Mouse (Mus musculus): Measurements from ENCODE around the gene Ldhc. TPM values are rescaled to one million over a fixed set of nuclear protein-coding genes. Genes with fewer than 3 reads are reported as not detected.

Gene Ldhc
- polyA plus RNA-seq, 1 experiment from 2014 or later, result not detected

- peak; percentile 57 for ATAC-seq (ENCODE audit: insufficient number of reproducible peaks, insufficient read depth, low FRiP score, low read depth)
- Histone ChIP-seq H3K36me3 (ENCODE audit: control insufficient read depth, insufficient read depth, low read length) (peaks cover 32% of the 10 kb centered on the region), H3K9me3 (ENCODE audit: control insufficient read depth, low read depth, low read length) (no peaks in the 10 kb centered on the region), H3K27me3 (ENCODE audit: control insufficient read depth, insufficient read depth, low read length) (no peaks in the 10 kb centered on the region), H3K4me3 (ENCODE audit: low read depth, low read length) (peak overlapping the region; percentile 84), H3K4me2 (replicated peaks; ENCODE audit: low read depth, low read length) (peak overlapping the region; percentile 74), H3K27ac (ENCODE audit: low read length) (peak overlapping the region; percentile 92; the same call in 1 of the 2 replicates), H3K9ac (replicated peaks; ENCODE audit: low read depth, low read length) (peak overlapping the region; percentile 84), H3K4me1 (ENCODE audit: control insufficient read depth, insufficient read depth, low read length) (peaks cover 16% of the 10 kb centered on the region)
- WGBS, result 2% methylated on average over 28 of the region's 28 CpGs
These were observed 14.3 kb upstream of the Ldhc start for GRCm38 (mm10) chr7:46846486-46847244.

GRCm38 (mm10) chr7:46849287-46849686, 11.7 kb upstream of the Ldhc start:
- Histone ChIP-seq H3K27ac (ENCODE audit: low read length) (no peak overlapping the region), H3K4me2 (replicated peaks; ENCODE audit: low read depth, low read length) (no peak overlapping the region), H3K4me1 (ENCODE audit: control insufficient read depth, insufficient read depth, low read length) (peaks cover 16% of the 10 kb centered on the region), H3K27me3 (ENCODE audit: control insufficient read depth, insufficient read depth, low read length) (no peaks in the 10 kb centered on the region), H3K4me3 (ENCODE audit: low read depth, low read length) (no peak overlapping the region), H3K36me3 (ENCODE audit: control insufficient read depth, insufficient read depth, low read length) (peaks cover 58% of the 10 kb centered on the region), H3K9ac (replicated peaks; ENCODE audit: low read depth, low read length) (no peak overlapping the region), H3K9me3 (ENCODE audit: control insufficient read depth, low read depth, low read length) (no peaks in the 10 kb centered on the region)
- WGBS, result 90% methylated on average over 5 of the region's 5 CpGs
- ATAC-seq (ENCODE audit: insufficient number of reproducible peaks, insufficient read depth, low FRiP score, low read depth), result no peak

- WGBS, result 84% methylated on average over 7 of the region's 7 CpGs
- H3K36me3 ChIP-seq (ENCODE audit: control insufficient read depth, insufficient read depth, low read length), result peaks cover 67% of the 10 kb centered on the region
- no peaks in the 10 kb centered on the region for H3K27me3 ChIP-seq (ENCODE audit: control insufficient read depth, insufficient read depth, low read length)
- no peak overlapping the region for H3K9ac ChIP-seq (replicated peaks; ENCODE audit: low read depth, low read length)
- peaks cover 7% of the 10 kb centered on the region; the same call in 1 of the 2 replicates for H3K4me1 ChIP-seq (ENCODE audit: control insufficient read depth, insufficient read depth, low read length)
- H3K4me3 ChIP-seq (ENCODE audit: low read depth, low read length), result no peak overlapping the region
- no peak overlapping the region for H3K27ac ChIP-seq (ENCODE audit: low read length)
- H3K9me3 ChIP-seq (ENCODE audit: control insufficient read depth, low read depth, low read length), result no peaks in the 10 kb centered on the region
- H3K4me2 ChIP-seq (replicated peaks; ENCODE audit: low read depth, low read length), result no peak overlapping the region
- no peak for ATAC-seq (ENCODE audit: insufficient number of reproducible peaks, insufficient read depth, low FRiP score, low read depth)
These were observed 10.0 kb upstream of the Ldhc start for GRCm38 (mm10) chr7:46851026-46851425.

- Histone ChIP-seq H3K36me3 (ENCODE audit: control insufficient read depth, insufficient read depth, low read length) (peaks cover 67% of the 10 kb centered on the region), H3K9ac (replicated peaks; ENCODE audit: low read depth, low read length) (no peak overlapping the region), H3K4me2 (replicated peaks; ENCODE audit: low read depth, low read length) (no peak overlapping the region), H3K27me3 (ENCODE audit: control insufficient read depth, insufficient read depth, low read length) (no peaks in the 10 kb centered on the region), H3K4me1 (ENCODE audit: control insufficient read depth, insufficient read depth, low read length) (no peaks in the 10 kb centered on the region), H3K27ac (ENCODE audit: low read length) (no peak overlapping the region), H3K4me3 (ENCODE audit: low read depth, low read length) (no peak overlapping the region), H3K9me3 (ENCODE audit: control insufficient read depth, low read depth, low read length) (no peaks in the 10 kb centered on the region)
- WGBS, result 85% methylated on average over 1 of the region's 1 CpGs
- no peak for ATAC-seq (ENCODE audit: insufficient number of reproducible peaks, insufficient read depth, low FRiP score, low read depth)
These were observed 8.3 kb upstream of the Ldhc start for GRCm38 (mm10) chr7:46852666-46853065.

- Histone ChIP-seq H3K4me2 (replicated peaks; ENCODE audit: low read depth, low read length) (no peak overlapping the region), H3K27ac (ENCODE audit: low read length) (no peak overlapping the region), H3K27me3 (ENCODE audit: control insufficient read depth, insufficient read depth, low read length) (no peaks in the 10 kb centered on the region), H3K9ac (replicated peaks; ENCODE audit: low read depth, low read length) (no peak overlapping the region), H3K9me3 (ENCODE audit: control insufficient read depth, low read depth, low read length) (no peaks in the 10 kb centered on the region), H3K4me3 (ENCODE audit: low read depth, low read length) (no peak overlapping the region), H3K36me3 (ENCODE audit: control insufficient read depth, insufficient read depth, low read length) (peaks cover 64% of the 10 kb centered on the region), H3K4me1 (ENCODE audit: control insufficient read depth, insufficient read depth, low read length) (no peaks in the 10 kb centered on the region)
- ATAC-seq (ENCODE audit: insufficient number of reproducible peaks, insufficient read depth, low FRiP score, low read depth), result no peak
- WGBS, result 93% methylated on average over 9 of the region's 9 CpGs
These were observed 7.6 kb upstream of the Ldhc start for GRCm38 (mm10) chr7:46853365-46853764.

GRCm38 (mm10) chr7:46855866-46856560, 5.0 kb upstream of the Ldhc start:
- no peak overlapping the region for H3K4me2 ChIP-seq (replicated peaks; ENCODE audit: low read depth, low read length)
- no peaks in the 10 kb centered on the region for H3K9me3 ChIP-seq (ENCODE audit: control insufficient read depth, low read depth, low read length)
- H3K27me3 ChIP-seq (ENCODE audit: control insufficient read depth, insufficient read depth, low read length), result no peaks in the 10 kb centered on the region
- no peak for ATAC-seq (ENCODE audit: insufficient number of reproducible peaks, insufficient read depth, low FRiP score, low read depth)
- H3K4me3 ChIP-seq (ENCODE audit: low read depth, low read length), result no peak overlapping the region
- H3K36me3 ChIP-seq (ENCODE audit: control insufficient read depth, insufficient read depth, low read length), result peaks cover 41% of the 10 kb centered on the region
- no peak overlapping the region for H3K27ac ChIP-seq (ENCODE audit: low read length)
- no peaks in the 10 kb centered on the region for H3K4me1 ChIP-seq (ENCODE audit: control insufficient read depth, insufficient read depth, low read length)
- H3K9ac ChIP-seq (replicated peaks; ENCODE audit: low read depth, low read length), result no peak overlapping the region
- WGBS, result 73% methylated on average over 7 of the region's 7 CpGs

- WGBS, result 71% methylated on average over 9 of the region's 9 CpGs
- ATAC-seq (ENCODE audit: insufficient number of reproducible peaks, insufficient read depth, low FRiP score, low read depth), result no peak
- Histone ChIP-seq H3K9me3 (ENCODE audit: control insufficient read depth, low read depth, low read length) (no peaks in the 10 kb centered on the region), H3K4me3 (ENCODE audit: low read depth, low read length) (no peak overlapping the region), H3K27me3 (ENCODE audit: control insufficient read depth, insufficient read depth, low read length) (no peaks in the 10 kb centered on the region), H3K4me1 (ENCODE audit: control insufficient read depth, insufficient read depth, low read length) (no peaks in the 10 kb centered on the region), H3K9ac (replicated peaks; ENCODE audit: low read depth, low read length) (no peak overlapping the region), H3K27ac (ENCODE audit: low read length) (no peak overlapping the region), H3K4me2 (replicated peaks; ENCODE audit: low read depth, low read length) (no peak overlapping the region), H3K36me3 (ENCODE audit: control insufficient read depth, insufficient read depth, low read length) (peaks cover 27% of the 10 kb centered on the region)
These were observed 3.6 kb upstream of the Ldhc start for GRCm38 (mm10) chr7:46857436-46857835.

- 53% methylated on average over 6 of the region's 6 CpGs for WGBS
- Histone ChIP-seq H3K4me3 (ENCODE audit: low read depth, low read length) (no peak overlapping the region), H3K27me3 (ENCODE audit: control insufficient read depth, insufficient read depth, low read length) (no peaks in the 10 kb centered on the region), H3K4me1 (ENCODE audit: control insufficient read depth, insufficient read depth, low read length) (no peaks in the 10 kb centered on the region), H3K4me2 (replicated peaks; ENCODE audit: low read depth, low read length) (no peak overlapping the region), H3K36me3 (ENCODE audit: control insufficient read depth, insufficient read depth, low read length) (peaks cover 11% of the 10 kb centered on the region), H3K9ac (replicated peaks; ENCODE audit: low read depth, low read length) (no peak overlapping the region), H3K9me3 (ENCODE audit: control insufficient read depth, low read depth, low read length) (no peaks in the 10 kb centered on the region), H3K27ac (ENCODE audit: low read length) (no peak overlapping the region)
- ATAC-seq (ENCODE audit: insufficient number of reproducible peaks, insufficient read depth, low FRiP score, low read depth), result no peak
These were observed 2.0 kb upstream of the Ldhc start for GRCm38 (mm10) chr7:46859031-46859430.

Data from stomach, embryonic 14.5 days (tissue).